Mouse (Mus musculus) large intestine, adult 2 months (tissue): Measurements from ENCODE around the gene Celf3. TPM values are rescaled to one million over a fixed set of nuclear protein-coding genes. Genes with fewer than 3 reads are reported as not detected.

Source experiments
- DNase-seq: peaks from one replicate; pipeline ENCODE4 v3.0.0-alpha.2; 2012; ENCODE audit warnings: low read depth, low spot score
- WGBS: fragments of 180-500 bp; shearing (Covaris S2); methylation state at CpG from one replicate; pipeline ENCODE4 v1.1.7; 2018; 5-methylcytosine and 5-hydroxymethylcytosine counted together
- polyA plus RNA-seq: library from polyadenylated mRNA; depleted of rRNA; stranded (reverse); fragments of >200 nt; gene quantifications from 2 replicates; pipeline ENCODE4 v1.2.3, GENCODE M21; 2012; rRNA removed

Celf3 gene
- polyA plus RNA-seq, result 6.4 and 8.6 TPM in 2 replicates

- DNase-seq, result no peak
- WGBS, result 6% methylated on average over 14 of the region's 14 CpGs
These were observed at the start of gene Celf3 for GRCm38 (mm10) chr3:94477981-94478422. Celf3 (plus strand) TSS chr3:94478295.

GRCm38 (mm10) chr3:94430980-94431379, 47.1 kb upstream of the Celf3 start:
- 43% methylated on average over 2 of the region's 2 CpGs for WGBS
- no peak for DNase-seq

- 43% methylated on average over 2 of the region's 2 CpGs for WGBS
- no peak for DNase-seq
These were observed 43.8 kb upstream of the Celf3 start for GRCm38 (mm10) chr3:94434305-94434704.

GRCm38 (mm10) chr3:94436420-94436819, 41.7 kb upstream of the Celf3 start:
- no peak for DNase-seq
- 79% methylated on average over 9 of the region's 9 CpGs for WGBS

GRCm38 (mm10) chr3:94441182-94441581, 36.9 kb upstream of the Celf3 start:
- DNase-seq, result no peak
- WGBS, result 38% methylated on average over 3 of the region's 3 CpGs

- DNase-seq, result peak; percentile 69
- under 1% methylated on average over 39 of the region's 39 CpGs for WGBS
These were observed 35.0 kb upstream of the Celf3 start, which contains the start of gene Mrpl9 for GRCm38 (mm10) chr3:94442951-94443596. Mrpl9 (plus strand) TSS chr3:94443318.

- DNase-seq, result no peak
- WGBS, result under 1% methylated on average over 24 of the region's 24 CpGs
These were observed 34.5 kb upstream of the Celf3 start, which contains the start of gene Oaz3 for GRCm38 (mm10) chr3:94443597-94443964. Oaz3 (minus strand) TSS chr3:94443915.

- DNase-seq, result no peak
- WGBS, result 24% methylated on average over 2 of the region's 2 CpGs
These were observed 28.7 kb upstream of the Celf3 start for GRCm38 (mm10) chr3:94449377-94449776.

- WGBS, result 2% methylated on average over 12 of the region's 12 CpGs
These were observed 21.5 kb upstream of the Celf3 start for GRCm38 (mm10) chr3:94456529-94457000.

GRCm38 (mm10) chr3:94457055-94457454, 21.0 kb upstream of the Celf3 start:
- 89% methylated on average over 3 of the region's 3 CpGs for WGBS

More at GRCm38 (mm10) chr3:94456529-94457000, 21.5 kb upstream of the Celf3 start:
- peak; percentile 97 for DNase-seq

GRCm38 (mm10) chr3:94459834-94460233, 18.3 kb upstream of the Celf3 start:
- DNase-seq, result no peak
- WGBS, result 87% methylated on average over 2 of the region's 2 CpGs

More at GRCm38 (mm10) chr3:94457055-94457454, 21.0 kb upstream of the Celf3 start:
- DNase-seq, result no peak

- WGBS, result 58% methylated on average over 11 of the region's 11 CpGs
- DNase-seq, result no peak
These were observed 14.0 kb upstream of the Celf3 start for GRCm38 (mm10) chr3:94463926-94464578.

GRCm38 (mm10) chr3:94465632-94466430, 12.3 kb upstream of the Celf3 start:
- DNase-seq, result no peak
- WGBS, result 86% methylated on average over 13 of the region's 13 CpGs

GRCm38 (mm10) chr3:94468931-94469330, 9.2 kb upstream of the Celf3 start:
- 56% methylated on average over 3 of the region's 3 CpGs for WGBS
- DNase-seq, result no peak

- 16% methylated on average over 28 of the region's 28 CpGs for WGBS
- peak; percentile 57 for DNase-seq
These were observed 5.5 kb upstream of the Celf3 start for GRCm38 (mm10) chr3:94472447-94473114.

- no peak for DNase-seq
- 49% methylated on average over 10 of the region's 10 CpGs for whole genome bisulfite sequencing
These were observed 5.0 kb upstream of the Celf3 start for GRCm38 (mm10) chr3:94473115-94473505.

- 64% methylated on average over 5 of the region's 5 CpGs for WGBS
- DNase-seq, result no peak
These were observed 4.4 kb upstream of the Celf3 start for GRCm38 (mm10) chr3:94473567-94474232.

- 23% methylated on average over 8 of the region's 8 CpGs for WGBS
These were observed 1.6 kb upstream of the Celf3 start for GRCm38 (mm10) chr3:94476301-94477035.

More at GRCm38 (mm10) chr3:94476301-94477035, 1.6 kb upstream of the Celf3 start:
- DNase-seq, result peak; percentile 69
